Mouse (Mus musculus) heart, postnatal 0 days (tissue): ENCODE measurements around the gene Cfap54. TPM values are rescaled to one million over a fixed set of nuclear protein-coding genes. Genes with fewer than 3 reads are reported as not detected.

ENCODE experiments used
- ATAC-seq: fragments of 200-750 bp; cut with Nextera tagmentation; 2 replicates; pipeline ENCODE4 v1.8.0; 2017; ENCODE audit warnings: low read depth, moderate number of reproducible peaks, moderate library complexity; ENCODE audit not compliant: insufficient read depth
- DNase-seq: peaks from one replicate; pipeline ENCODE4 v3.0.0-alpha.2; 2016; ENCODE audit warnings: low spot score
- H3K27ac ChIP-seq: fragments of 300-500 bp; sonication (generic); 2 replicates; pipeline ENCODE4 v1.5.1; 2014; ENCODE audit warnings: low read depth, mild to moderate bottlenecking
- H3K27me3 ChIP-seq: fragments of 300-500 bp; sonication (generic); 2 replicates; pipeline ENCODE4 v1.6.1; 2014; ENCODE audit warnings: low read length, mixed read lengths; ENCODE audit not compliant: control insufficient read depth, insufficient read depth
- H3K36me3 ChIP-seq: fragments of 300-500 bp; sonication (generic); replicated peaks from 2 replicates; pipeline ENCODE4 v1.6.1; 2014; ENCODE audit warnings: low read length, mixed read lengths; ENCODE audit not compliant: control insufficient read depth, insufficient read depth
- H3K4me1 ChIP-seq: fragments of 300-500 bp; sonication (generic); 2 replicates; pipeline ENCODE4 v1.6.1; 2014; ENCODE audit warnings: antibody characterized with exemption; ENCODE audit not compliant: control insufficient read depth, insufficient read depth
- H3K4me2 ChIP-seq: fragments of 300-500 bp; sonication (generic); 2 replicates; pipeline ENCODE4 v1.6.1; 2014; ENCODE audit warnings: low read depth, mild to moderate bottlenecking, low read length, moderate library complexity
- H3K4me3 ChIP-seq: fragments of 300-500 bp; sonication (generic); 2 replicates; pipeline ENCODE4 v1.5.1; 2014; ENCODE audit warnings: low read depth, low read length
- H3K9ac ChIP-seq: fragments of 300-500 bp; sonication (generic); replicated peaks from 2 replicates; pipeline ENCODE4 v1.6.1; 2014; ENCODE audit warnings: low read depth, low read length, mixed read lengths
- H3K9me3 ChIP-seq: fragments of 300-500 bp; sonication (generic); replicated peaks from 2 replicates; pipeline ENCODE4 v1.6.1; 2016; ENCODE audit warnings: low read length; ENCODE audit not compliant: control insufficient read depth
- CTCF ChIP-seq: IDR thresholded peaks from 2 replicates; pipeline ENCODE4 v1.5.1; 2016; ENCODE audit warnings: antibody characterized with exemption, control low read depth, low read depth
- EP300 ChIP-seq: IDR thresholded peaks from 2 replicates; pipeline ENCODE4 v1.6.1; 2016; ENCODE audit warnings: antibody characterized with exemption, low read depth
- WGBS: fragments of 180-500 bp; shearing (Covaris S2); extraction: QIAGEN DNeasy Blood & Tissue Kit; methylation state at CpG from one replicate; pipeline ENCODE4 v1.1.7; 2014; 5-methylcytosine and 5-hydroxymethylcytosine counted together
- polyA plus RNA-seq: library from polyadenylated mRNA; unstranded; fragments of >200 nt; fragmentation: Nextera tagmentation; extraction: Ambion mirVana; gene quantifications from 2 replicates; pipeline ENCODE4 v1.2.1, GENCODE M21; 2015
- total RNA-seq: library from RNA; depleted of rRNA; stranded (reverse); fragments of >200 nt; gene quantifications from 2 replicates; pipeline ENCODE4 v1.2.3, GENCODE M21; 2014; ENCODE audit warnings: low replicate concordance

The Cfap54 gene
- total and polyA plus RNA-seq, 2 experiments from 2014 or later = 0.22 TPM; not detected in 1

- ATAC-seq (no peak), DNase-seq (no peak)
- Histone ChIP-seq H3K36me3 (no peaks in the 10 kb centered on the region), H3K4me1 (no peaks in the 10 kb centered on the region), H3K27ac (no peak overlapping the region), H3K9me3 (no peaks in the 10 kb centered on the region), H3K4me2 (no peak overlapping the region), H3K4me3 (no peak overlapping the region), H3K27me3 (no peaks in the 10 kb centered on the region), H3K9ac (no peak overlapping the region)
- no peak for TF ChIP-seq CTCF
- no peak for TF ChIP-seq EP300
- WGBS = 71% methylated on average over 5 of the region's 5 CpGs
Observed at GRCm38 (mm10) chr10:93119809-93120208, 38.4 kb upstream of the Cfap54 start.

- Histone ChIP-seq H3K27ac (no peak overlapping the region), H3K4me3 (no peak overlapping the region), H3K4me1 (no peaks in the 10 kb centered on the region), H3K9me3 (no peaks in the 10 kb centered on the region), H3K27me3 (no peaks in the 10 kb centered on the region), H3K36me3 (no peaks in the 10 kb centered on the region), H3K4me2 (no peak overlapping the region), H3K9ac (no peak overlapping the region)
- no peak for ATAC-seq
- WGBS = 64% methylated on average over 3 of the region's 3 CpGs
- DNase-seq = no peak
- TF ChIP-seq EP300 (no peak), CTCF (no peak)
Observed at GRCm38 (mm10) chr10:93116636-93117035, 35.2 kb upstream of the Cfap54 start.

DNA sequence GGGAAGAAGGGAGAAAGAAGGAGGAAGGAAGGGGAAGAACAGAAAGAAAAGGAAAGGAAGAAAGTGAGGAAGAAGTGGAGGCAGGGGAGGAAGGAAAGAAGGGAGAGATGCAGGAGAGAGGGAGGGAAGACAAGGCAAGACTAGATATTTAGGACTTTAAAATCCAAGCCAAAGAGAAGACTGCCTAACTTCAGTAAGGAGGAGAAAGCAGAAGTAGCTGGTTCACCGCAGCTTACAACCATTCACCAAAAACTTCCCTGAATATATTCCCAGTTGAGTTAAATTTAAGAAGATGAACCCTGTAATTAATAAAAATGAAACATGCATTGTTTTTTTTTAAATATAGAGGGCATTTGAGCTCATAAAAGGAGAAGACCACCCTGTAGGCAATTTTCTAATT lies 34.3 kb upstream of the Cfap54 start:
- H3K9ac ChIP-seq = no peak overlapping the region
- no peaks in the 10 kb centered on the region for H3K36me3 ChIP-seq
- no peaks in the 10 kb centered on the region for H3K27me3 ChIP-seq
- TF ChIP-seq EP300 = no peak
- no peak for TF ChIP-seq CTCF
- no peaks in the 10 kb centered on the region for H3K9me3 ChIP-seq
- no peak for ATAC-seq
- H3K4me2 ChIP-seq = no peak overlapping the region
- no peak overlapping the region for H3K4me3 ChIP-seq
- H3K4me1 ChIP-seq = no peaks in the 10 kb centered on the region
- no peak overlapping the region for H3K27ac ChIP-seq
- DNase-seq = no peak
- WGBS = 96% methylated on average over 1 of the region's 1 CpGs

DNA sequence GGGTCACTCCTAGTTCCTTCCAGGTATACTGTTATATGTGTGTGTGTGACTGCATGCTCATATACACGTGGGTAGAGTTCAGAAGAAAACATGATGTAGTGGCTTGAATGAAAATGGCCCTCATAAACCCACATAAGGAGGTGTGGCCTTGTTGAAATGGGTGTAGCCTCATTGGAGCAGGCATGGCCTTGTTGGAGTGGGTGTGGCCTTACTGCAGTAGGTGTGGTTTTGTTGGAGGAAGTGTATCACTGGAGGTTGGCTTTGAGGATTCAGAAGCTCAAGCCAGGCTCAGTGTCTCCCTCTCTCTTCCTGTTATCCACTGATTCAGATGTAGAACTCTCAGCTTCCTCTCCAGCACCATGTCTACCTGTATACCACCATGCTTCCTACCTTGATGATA lies 33.4 kb upstream of the Cfap54 start:
- H3K9me3 ChIP-seq = no peaks in the 10 kb centered on the region
- no peaks in the 10 kb centered on the region for H3K4me1 ChIP-seq
- DNase-seq = no peak
- no peak overlapping the region for H3K27ac ChIP-seq
- H3K4me2 ChIP-seq = no peak overlapping the region
- H3K36me3 ChIP-seq = no peaks in the 10 kb centered on the region
- 66% methylated on average over 1 of the region's 1 CpGs for WGBS
- no peak overlapping the region for H3K4me3 ChIP-seq
- TF ChIP-seq EP300 (no peak), CTCF (no peak)
- no peak overlapping the region for H3K9ac ChIP-seq
- no peaks in the 10 kb centered on the region for H3K27me3 ChIP-seq
- no peak for ATAC-seq

GRCm38 (mm10) chr10:93113968-93114367 lies 32.5 kb upstream of the Cfap54 start:
- no peak for DNase-seq
- WGBS = 79% methylated on average over 8 of the region's 8 CpGs
- H3K4me2 ChIP-seq = no peak overlapping the region
- TF ChIP-seq EP300 = no peak
- no peak for TF ChIP-seq CTCF
- H3K9me3 ChIP-seq = no peaks in the 10 kb centered on the region
- no peaks in the 10 kb centered on the region for H3K4me1 ChIP-seq
- no peaks in the 10 kb centered on the region for H3K36me3 ChIP-seq
- H3K27ac ChIP-seq = no peak overlapping the region
- ATAC-seq = no peak
- H3K4me3 ChIP-seq = no peak overlapping the region
- H3K9ac ChIP-seq = no peak overlapping the region
- H3K27me3 ChIP-seq = no peaks in the 10 kb centered on the region

DNA sequence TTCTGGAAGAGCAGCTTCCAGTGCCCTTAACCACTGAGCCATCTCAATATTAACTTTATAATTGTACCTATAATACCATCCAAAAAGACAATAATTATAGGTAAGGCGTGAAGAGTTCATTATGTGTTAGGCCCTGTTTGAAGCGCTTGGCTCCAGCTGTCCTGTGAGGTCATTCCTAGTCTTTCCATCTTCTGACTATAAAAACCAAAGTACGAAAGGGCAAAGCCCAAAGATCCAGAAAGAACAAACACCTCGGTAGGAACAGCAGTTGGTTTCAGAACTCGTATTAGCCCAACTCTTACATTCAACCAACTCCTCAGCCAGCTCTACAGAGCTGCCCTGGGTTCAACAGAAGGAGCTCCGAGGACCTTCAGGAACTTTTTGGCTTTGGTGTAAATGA lies 30.6 kb upstream of the Cfap54 start:
- TF ChIP-seq CTCF (no peak), EP300 (no peak)
- DNase-seq (no peak), ATAC-seq (no peak)
- WGBS = 90% methylated on average over 6 of the region's 6 CpGs
- no peak overlapping the region for H3K4me3 ChIP-seq
- H3K27ac ChIP-seq = no peak overlapping the region
- H3K4me1 ChIP-seq = no peaks in the 10 kb centered on the region
- H3K4me2 ChIP-seq = no peak overlapping the region
- H3K9ac ChIP-seq = no peak overlapping the region
- H3K36me3 ChIP-seq = no peaks in the 10 kb centered on the region
- H3K27me3 ChIP-seq = no peaks in the 10 kb centered on the region
- no peaks in the 10 kb centered on the region for H3K9me3 ChIP-seq
